Mouse (Mus musculus) left cerebral cortex, postnatal 36 days (tissue): ENCODE measurements around the gene Mybpc3. TPM values are rescaled to one million over a fixed set of nuclear protein-coding genes. Genes with fewer than 3 reads are reported as not detected.

ENCODE experiments used
- total RNA-seq, 2 experiments: library from RNA; stranded (reverse); gene quantifications; 2 replicates each; pipeline ENCODE4 v1.2.3; 2021

Mybpc3 gene
- total RNA-seq, 2 experiments from 2014 or later = 0.41 to 0.81 TPM

Other genes starting within 250 kb of the Mybpc3 start
- gene C1qtnf4, start 232.3 kb upstream of the Mybpc3 start, total RNA-seq = 100 to 1,000 TPM; 279 to 315 TPM
- gene Kbtbd4, start 213.4 kb upstream of the Mybpc3 start, total RNA-seq = 10 to 100 TPM; 39.6 to 39.8 TPM
- gene Ndufs3, start 213.3 kb upstream of the Mybpc3 start, total RNA-seq = 100 to 1,000 TPM; 229 to 240 TPM
- 100 to 1,000 TPM; 145 to 163 TPM for gene Celf1, start 177.8 kb upstream of the Mybpc3 start, total RNA-seq
- under 1 TPM; 0.47 to 0.54 TPM for gene Rapsn, start 82.5 kb upstream of the Mybpc3 start, total RNA-seq
- 100 to 1,000 TPM; 206 to 234 TPM for gene Psmc3, start 64.1 kb upstream of the Mybpc3 start, total RNA-seq
- gene Slc39a13, start 47.7 kb upstream of the Mybpc3 start, total RNA-seq = 10 to 100 TPM; 27.6 to 36.6 TPM
- gene Spi1, start 35.8 kb upstream of the Mybpc3 start, total RNA-seq = 1 to 10 TPM; 4.1 to 5.5 TPM
- gene Madd, start 65.7 kb downstream of the Mybpc3 start, total RNA-seq = 100 to 1,000 TPM; 227 to 230 TPM
- 1 to 10 TPM; 3.1 to 4.2 TPM for gene Nr1h3, start 84.7 kb downstream of the Mybpc3 start, total RNA-seq
- 10 to 100 TPM; 44.5 to 46.9 TPM for gene Acp2, start 84.7 kb downstream of the Mybpc3 start, total RNA-seq
- gene Ddb2, start 118.8 kb downstream of the Mybpc3 start, total RNA-seq = 10 to 100 TPM in 1 of 2 experiments, 1 to 10 TPM in 1; 9.6 to 12.2 TPM
- 10 to 100 TPM; 40.8 to 43.2 TPM for gene Pacsin3, start 137.8 kb downstream of the Mybpc3 start, total RNA-seq
- 10 to 100 TPM; 66.2 to 78.1 TPM for gene Arfgap2, start 146.8 kb downstream of the Mybpc3 start, total RNA-seq